Mouse (Mus musculus) brain, embryonic 14.5 days (tissue): ENCODE results near the gene Crlf2.
A peak's percentile ranks its signal among the peaks of the same experiment; 100 is the strongest.

ENCODE experiments used
- CTCF ChIP-seq: fragments of 200-500 bp; IDR thresholded peaks from 2 replicates; pipeline ENCODE4 v1.5.1; 2012; ENCODE audit warnings: inconsistent platforms, mild to moderate bottlenecking, moderate library complexity, borderline replicate concordance; ENCODE audit not compliant: insufficient read depth, insufficient read length; ENCODE audit errors: extremely low read depth
- POLR2A ChIP-seq: fragments of 200-500 bp; IDR thresholded peaks from 2 replicates; pipeline ENCODE4 v1.6.1; 2012; ENCODE audit warnings: mild to moderate bottlenecking, inconsistent platforms, borderline replicate concordance; ENCODE audit not compliant: poor library complexity, insufficient read depth, insufficient read length, severe bottlenecking; ENCODE audit errors: extremely low read depth

DNA sequence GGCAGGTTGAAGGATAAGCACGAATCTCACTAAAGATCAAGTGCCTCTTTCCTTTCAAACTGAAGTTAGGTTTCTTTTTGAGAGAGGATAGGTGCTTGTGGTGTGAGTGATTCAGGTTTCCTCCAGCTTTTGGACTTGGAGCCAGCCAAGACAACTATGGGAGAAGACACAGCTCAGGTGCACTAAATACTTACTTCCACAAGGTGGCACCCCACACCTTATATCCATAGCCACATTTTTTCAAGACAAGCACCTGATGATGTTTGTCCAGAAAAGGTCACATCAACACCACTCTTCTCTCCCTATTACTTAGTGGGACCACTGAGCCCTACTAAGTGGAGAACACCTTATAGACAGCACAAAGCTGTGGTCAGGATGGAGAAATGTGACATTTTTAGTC lies 52.1 kb downstream of the Crlf2 start:
- peak; percentile 25; the same call in 1 of the 2 replicates for TF ChIP-seq CTCF
- no peak for TF ChIP-seq POLR2A
